Mouse (Mus musculus) adrenal gland, adult 18-20 months (tissue): ENCODE results near the gene Mettl7a2. TPM values are rescaled to one million over a fixed set of nuclear protein-coding genes. Genes with fewer than 3 reads are reported as not detected.
"Not testable (repeated sequence)": the region's sequence is repeated elsewhere in the genome, so short reads cannot be mapped to it uniquely, and the experiment has no call there.

Experiments used
- DNase-seq, 2 experiments: peaks; one replicate each; pipeline ENCODE4 v3.0.0; 2021 to 2022; ENCODE audit warnings: low spot score in 2 of 2
- long read RNA-seq, 2 experiments: library from polyadenylated mRNA; stranded (forward); transcript quantifications; one replicate each; pipeline ENCODE4 v2.0.0; 2021
- total RNA-seq, 2 experiments: library from RNA; stranded (reverse); gene quantifications; 1 replicate in 1 of 2; 2 replicates in 1 of 2; pipeline ENCODE4 v1.2.3; 2021

Gene Mettl7a2
- total RNA-seq = 1 to 10 TPM; 3.2 to 3.4 TPM
- long read RNA-seq, experiment 1 = 0 reads
- long read RNA-seq, experiment 2 = 0 reads

DNA sequence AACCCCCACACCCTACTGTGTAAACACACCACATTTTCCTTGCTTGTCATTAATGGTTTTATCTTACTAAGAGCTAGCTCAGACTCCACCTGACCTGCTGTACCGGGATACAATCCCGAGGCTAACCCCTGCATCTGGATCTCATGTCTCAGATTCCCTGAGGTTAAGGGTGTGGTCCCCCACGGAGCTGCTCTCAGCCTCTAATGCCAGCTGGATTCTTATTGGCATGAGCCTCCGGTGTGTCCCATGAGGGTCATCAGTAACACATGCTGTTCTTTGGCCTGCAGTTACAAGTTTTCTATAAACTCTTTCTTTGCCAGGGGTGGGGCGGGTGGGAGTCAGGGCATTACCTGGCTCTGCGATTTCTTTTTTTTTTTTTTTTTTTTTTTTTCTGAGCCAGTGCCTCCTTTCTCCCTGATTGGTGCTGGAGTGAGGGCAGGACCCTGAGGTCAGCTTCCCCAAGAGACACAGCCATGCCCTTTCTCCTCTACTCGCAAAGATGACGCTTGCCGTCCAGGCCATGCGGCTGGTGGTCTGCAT is at the start of gene Mettl7a2, which contains the start of gene Methig1:
Mettl7a2 (plus strand) TSS at position 490 of the 540 bp plus-strand sequence.
Methig1 (plus strand) TSS at position 439 of the 540 bp plus-strand sequence.
- no peak for DNase-seq

DNA sequence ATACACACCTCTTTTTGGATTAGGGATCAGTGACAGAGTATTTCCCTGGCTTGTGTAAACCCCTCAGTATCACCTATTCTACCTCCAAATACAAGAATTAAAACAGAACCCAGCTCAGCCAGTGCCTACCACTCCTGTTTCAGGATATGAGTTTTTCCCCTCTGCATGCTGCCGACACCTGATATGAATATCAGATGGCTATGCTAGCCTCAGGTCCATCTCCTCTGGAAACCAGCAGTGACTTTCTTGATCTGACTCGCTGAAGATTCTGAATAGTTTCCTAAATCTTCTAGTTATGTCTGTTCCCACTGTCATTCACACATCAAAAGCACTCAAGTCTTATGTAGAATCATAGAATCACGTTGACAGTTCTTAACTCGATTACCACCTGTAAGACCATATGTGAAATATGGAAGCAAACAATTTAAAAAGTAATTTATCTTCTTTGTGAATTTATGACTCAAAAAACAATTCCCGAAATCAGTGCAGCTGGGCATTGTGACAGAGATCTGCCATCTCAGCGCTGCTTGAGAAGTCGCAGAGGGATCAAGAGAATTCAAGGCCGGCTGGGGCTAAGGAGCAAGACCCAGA is 49.5 kb upstream of the Mettl7a2 start:
- DNase-seq = no peak

DNA sequence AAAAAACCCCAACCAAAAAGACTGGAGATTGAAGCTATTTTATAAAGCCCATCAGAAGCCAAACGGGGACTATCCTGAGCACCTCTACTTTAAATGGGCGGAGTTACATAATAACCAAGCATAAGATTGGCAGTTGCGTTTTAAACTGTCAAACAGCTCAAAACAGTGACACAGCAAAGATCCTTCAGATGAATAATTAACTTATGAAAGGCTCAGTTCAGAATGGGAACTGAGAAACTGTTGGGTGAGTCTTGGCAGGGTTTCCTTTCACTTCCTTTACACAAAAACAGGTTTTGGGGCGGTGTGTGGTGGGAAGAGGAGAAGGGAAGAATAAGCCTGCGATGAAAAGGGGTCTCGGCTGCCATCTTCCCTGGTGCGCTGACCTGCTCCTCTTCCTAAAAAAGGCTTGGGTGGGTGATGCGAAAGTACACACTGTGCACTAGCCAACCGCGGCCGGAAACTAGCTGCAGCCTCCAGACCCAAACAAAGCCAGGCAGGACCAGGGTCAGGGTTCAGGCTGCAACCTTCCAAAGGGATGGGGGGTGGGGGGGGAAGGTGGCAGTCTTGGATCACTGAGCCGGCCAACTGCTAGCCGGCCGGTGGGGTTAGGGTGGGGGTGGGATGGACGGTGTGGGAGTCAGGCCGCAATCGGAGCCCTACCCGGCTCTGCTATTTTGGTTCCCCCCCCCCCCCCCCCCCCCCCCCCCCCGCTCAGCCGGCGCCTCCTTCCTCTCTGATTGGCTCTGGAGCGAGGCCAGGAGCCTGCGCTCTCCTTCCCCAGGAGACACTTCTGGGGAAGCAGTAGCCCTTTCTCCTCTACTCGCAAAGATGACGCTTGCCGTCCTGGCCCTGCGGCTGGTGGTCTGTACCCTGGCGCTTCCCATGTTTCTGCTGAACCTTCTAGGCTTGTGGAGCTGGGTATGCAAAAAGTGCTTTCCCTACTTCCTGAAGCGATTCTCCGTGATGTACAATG is 48.7 kb upstream of the Mettl7a2 start, which contains the start of gene Mettl7a1:
Mettl7a1 (plus strand) TSS at position 122 of the 973 bp plus-strand sequence.
- peak; percentile 78 to 81 for DNase-seq

DNA sequence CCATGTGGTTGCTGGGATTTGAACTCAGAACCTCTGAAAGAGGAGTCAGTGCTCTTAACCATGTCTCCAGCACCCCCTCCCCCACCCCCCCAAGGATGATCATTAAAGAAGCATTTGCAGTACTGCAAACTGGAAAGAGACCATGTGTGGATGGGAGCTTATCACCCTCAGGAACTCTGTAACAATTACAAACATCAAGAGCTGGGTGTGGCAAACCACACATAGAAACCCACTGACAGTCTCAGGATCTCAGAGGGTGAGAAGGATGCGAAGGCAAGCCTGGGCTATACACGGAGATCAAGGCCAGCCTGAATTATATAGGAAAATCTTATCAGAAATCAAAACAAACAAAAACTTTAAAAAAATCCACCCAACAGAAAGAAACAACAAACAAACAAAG is 46.8 kb upstream of the Mettl7a2 start:
- no peak for DNase-seq

DNA sequence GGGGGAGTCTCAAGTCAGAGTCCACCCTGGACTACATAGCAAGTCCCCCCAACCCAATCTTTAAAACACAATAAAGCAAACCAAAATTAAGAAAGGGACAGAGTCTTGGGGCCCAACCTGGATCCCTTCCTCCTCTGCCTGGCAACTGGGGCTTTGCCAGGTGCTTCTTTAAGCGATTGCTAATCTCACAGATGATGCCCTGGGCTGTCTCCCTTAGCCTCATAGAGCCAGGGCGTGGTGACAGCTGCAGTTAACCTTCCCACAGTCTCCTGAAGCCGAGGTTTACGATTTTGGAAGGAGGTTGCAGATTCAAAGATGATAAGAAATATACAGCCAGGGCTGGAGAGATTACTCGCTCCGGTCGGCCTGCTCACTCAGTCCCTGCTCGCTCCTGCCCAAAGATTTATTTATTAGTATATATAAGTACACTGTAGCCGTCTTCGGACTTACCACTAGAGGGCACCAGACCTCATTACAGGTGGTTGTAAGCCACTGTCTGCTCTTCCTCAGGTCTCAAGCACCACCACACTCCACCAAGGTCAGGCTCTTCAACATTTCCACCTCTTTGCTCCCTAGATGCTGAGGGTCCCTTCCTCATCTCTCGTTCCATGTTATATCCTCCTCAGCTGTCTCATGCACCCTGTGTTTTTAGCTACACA is 45.4 kb upstream of the Mettl7a2 start:
- not testable (repeated sequence) for DNase-seq

DNA sequence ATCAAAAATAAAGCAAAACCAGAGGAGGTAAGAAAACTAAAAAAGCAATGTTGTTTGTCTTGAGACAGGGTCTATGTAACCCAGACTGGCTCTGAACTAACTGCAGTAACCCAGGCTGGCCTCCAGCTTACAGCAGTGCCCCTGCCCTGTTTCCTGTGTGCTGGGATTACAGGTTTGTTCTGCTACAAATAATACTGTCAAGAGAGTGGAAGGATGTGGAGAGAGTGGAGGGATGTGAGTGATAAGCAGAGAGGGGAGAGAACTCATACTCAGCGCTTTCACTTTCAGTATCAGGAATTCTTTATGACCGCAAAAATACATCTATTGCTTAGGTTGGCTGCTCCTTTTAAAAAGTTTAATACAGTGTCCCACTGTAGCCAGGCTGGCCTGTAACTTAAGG is 40.7 kb upstream of the Mettl7a2 start:
- no peak for DNase-seq

DNA sequence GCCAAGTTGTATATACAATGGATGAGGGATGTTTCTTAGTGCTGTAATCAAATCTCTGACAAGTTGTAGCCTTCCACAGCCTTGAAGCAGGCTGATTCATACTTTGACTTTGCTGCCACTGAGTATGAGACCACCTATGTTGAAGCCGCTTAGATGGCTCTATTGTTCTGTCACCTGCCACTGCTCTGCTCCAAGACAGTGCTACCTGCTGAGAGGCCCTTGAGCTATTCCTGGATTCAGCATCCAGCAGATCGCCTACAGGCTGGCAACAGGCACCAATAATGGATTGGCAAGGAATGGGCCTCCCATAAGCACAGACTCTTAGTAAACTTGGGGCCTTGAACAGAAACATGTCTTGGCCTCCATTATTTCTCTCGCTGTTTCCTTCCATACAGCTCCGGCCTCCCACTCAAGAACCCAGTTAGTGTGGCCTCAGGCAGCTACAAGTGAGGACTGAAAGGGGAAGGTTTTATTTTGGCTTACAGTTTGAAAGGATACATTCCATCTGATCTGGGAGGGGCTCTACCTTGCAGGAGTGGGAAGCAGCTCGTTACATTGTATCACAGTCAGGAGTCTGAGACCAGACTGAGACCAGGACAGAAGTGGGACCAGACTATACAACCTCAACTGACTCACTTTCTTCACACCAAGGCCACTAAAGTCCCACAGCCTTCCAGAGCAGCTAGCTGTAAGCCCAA is 38.4 kb upstream of the Mettl7a2 start:
- DNase-seq = no peak

DNA sequence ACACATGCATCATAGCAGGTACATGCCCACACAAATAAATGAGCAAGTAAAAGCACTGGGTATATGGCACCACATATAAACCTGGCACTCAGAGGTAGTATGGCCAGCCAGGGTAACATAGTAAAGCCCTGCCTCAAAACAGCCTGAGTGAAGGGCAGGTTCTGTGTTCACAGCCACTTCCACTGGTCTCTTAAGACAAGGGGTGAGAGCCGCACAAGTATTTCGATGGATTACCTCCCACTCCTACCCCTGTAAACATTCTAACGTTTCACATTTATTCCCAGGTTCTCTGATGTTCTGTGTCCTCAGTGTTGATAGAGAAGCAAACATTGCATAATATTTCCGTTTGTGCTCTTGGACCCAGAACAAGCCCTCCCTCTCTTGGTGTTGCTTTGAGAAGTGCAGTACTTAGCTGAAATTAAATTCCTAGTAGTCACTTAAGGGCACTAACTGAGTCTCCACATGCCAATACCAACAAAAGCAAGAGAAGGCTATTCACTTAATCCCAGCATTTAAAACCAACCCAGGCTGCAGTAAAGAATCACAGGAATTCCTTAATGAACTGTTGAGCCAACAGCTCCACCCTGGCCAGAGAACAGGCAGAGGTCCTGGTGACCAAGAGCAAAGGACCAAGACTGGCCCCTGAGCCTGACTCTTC is 34.9 kb upstream of the Mettl7a2 start:
- DNase-seq = not testable (repeated sequence)

DNA sequence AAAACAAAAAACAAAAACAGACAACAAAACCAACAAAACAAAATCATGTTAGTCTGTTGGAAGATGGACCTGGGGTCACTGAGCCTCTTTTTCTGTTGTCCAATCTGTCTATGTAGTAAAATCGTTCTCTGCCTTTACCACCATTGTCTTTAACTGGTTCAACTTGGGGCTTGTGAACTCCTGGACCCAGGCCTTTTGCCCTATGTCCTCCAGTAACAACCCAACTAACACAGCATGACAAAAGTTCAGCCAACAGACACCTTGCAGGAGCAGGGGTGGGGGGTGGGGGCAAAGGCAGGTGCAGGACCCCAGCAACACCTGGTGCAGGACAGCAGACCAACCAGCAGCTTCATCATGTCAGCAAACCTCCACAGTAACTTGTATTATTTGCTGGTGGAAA is 33.1 kb upstream of the Mettl7a2 start:
- DNase-seq = no peak

DNA sequence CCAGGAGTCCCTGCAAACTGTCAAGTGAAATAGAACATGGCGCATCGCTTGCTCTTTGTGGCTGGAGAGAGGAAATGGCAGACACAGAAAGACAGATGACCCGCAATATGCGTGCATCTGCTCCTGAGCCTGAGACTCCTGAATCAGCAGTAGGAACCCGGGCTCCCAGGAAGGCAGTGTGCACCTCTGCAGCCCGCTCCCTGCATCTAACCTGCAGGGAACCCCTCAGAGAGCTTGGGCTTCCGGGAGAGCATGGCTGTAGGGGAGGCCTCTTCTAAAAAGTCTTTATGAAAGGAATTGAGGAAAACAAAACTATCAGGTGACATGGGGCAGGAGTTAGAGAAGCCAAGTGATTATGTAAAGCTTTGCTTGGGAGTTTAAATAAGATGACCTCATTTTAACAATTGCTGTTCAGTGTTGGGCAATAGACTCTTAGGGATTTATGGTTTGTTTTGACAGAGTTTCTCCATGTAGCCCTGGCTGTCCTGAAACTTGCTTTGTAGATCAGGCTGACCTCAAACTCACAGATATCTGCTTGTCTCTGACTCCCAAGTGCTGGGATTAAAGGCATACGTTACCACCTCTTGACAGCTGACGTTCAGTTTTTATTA is 32.6 kb upstream of the Mettl7a2 start:
- DNase-seq = no peak

DNA sequence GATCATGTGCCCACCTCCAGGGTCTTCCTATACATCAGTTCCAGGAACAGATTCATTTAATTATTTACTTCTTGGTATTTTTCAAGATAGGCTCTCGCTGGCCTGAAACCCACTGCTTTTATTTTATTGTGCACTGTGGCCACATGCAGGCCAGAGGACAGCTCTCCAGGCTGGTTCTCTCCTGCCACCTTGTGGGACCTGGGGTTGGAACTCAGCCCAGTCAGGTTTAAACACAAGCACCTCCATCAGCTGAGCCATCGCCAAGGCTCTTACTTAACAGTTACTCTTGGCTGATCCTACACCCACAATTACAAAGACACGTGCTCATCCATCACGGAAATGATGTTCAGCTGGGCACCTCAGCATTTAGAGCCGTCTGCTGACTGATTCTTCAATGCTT is 31.9 kb upstream of the Mettl7a2 start:
- peak; percentile 21 to 33 for DNase-seq

DNA sequence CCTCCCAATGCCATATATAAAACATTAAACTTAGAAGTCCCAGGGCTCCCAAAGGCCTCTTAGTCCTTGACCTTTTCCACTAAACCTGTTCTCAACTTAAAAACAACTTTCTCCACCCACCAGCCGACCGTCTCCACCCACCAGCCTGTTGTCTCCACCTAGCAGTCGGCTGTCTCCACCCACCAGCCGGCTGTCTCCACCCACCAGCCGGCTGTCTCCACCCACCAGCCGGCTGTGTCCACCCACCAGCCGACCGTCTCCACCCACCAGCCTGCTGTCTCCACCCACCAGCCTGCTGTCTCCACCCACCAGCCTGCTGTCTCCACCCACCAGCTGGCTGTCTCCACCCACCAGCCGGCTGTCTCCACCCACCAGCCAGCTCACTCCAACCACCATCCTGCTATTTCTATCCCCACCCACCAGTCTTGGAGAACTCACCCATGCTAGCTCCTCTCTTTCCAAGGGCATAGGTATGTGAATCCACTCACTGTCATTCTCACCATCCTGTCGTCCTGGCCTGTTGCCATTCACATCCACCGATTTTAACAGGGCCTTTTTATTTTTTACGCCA is 28.9 kb upstream of the Mettl7a2 start:
- no peak for DNase-seq

DNA sequence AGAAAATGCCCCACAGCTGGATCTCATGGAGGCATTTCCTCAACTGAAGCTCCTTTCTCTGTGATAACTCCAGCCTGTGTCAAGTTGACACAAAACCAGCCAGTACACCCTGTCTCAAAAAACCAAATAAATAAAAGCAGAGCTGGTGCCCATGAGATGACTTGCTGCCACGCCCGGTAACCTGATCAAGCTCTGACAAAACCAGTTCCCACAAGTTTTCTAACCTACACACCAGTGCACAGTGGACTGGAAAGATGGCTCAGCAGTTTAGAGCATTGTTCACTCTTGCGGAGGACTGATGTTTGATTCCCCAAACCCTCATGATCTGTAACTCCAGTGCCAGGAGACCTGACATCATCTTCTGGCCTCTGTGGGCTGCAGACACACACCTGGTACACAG is 27.8 kb upstream of the Mettl7a2 start:
- DNase-seq = no peak

DNA sequence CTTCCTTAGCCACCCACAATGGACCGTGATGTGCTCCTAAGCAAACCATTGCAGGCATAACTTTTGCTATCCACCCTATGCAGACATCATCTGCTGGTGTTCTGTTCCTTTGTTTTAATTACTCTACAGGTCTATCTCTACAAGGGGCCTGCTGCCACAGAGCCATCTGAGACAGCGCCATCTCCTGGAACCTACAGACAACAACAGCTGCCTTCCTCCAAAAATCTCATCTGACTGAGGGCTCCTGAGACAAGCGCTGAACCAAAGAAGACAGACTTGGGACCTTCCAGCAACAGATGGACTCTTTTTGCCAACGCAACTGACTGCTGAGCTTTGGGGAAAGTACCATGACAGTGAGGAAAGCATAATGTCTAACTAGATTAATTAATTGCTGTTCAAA is 24.9 kb upstream of the Mettl7a2 start:
- DNase-seq = not testable (repeated sequence)

DNA sequence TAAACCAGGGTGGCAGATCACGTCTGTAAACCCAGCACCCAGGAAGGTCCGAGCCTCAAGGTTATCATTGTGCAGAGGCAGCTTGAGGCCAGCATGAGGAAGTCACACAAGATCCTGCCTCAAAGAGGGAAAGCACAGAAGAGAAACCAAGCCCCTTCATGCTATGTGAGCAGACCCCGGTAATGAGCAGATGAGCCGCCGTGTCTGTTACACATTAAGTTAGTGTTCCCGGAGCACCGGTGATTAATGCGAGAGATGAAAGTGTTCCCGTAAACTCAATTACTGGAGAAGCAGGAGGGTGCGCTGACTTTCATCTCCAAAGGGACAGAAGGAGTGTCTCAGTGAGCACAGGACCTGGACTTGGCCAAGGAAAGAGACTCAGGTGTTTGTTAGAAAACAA is 23.7 kb upstream of the Mettl7a2 start:
- DNase-seq = not testable (repeated sequence)

DNA sequence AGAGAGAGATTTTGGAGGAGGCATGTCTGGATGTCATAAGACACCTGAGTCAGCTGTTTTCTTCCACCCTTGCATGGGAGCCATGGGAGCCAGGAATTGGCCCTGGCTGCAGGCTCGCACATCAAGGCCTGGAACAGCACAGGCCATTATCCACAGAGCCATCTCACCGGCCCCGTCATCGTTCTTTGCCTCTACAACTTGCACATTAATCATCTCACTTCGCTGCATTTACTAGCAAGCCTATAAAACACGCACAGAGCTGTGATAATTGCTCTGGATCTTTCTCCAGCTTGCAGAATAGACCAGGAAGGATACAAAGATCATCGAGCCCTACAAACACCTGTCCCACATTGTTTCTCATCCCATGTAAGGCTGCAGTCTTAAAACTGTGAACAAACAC is 22.3 kb upstream of the Mettl7a2 start:
- no peak for DNase-seq

DNA sequence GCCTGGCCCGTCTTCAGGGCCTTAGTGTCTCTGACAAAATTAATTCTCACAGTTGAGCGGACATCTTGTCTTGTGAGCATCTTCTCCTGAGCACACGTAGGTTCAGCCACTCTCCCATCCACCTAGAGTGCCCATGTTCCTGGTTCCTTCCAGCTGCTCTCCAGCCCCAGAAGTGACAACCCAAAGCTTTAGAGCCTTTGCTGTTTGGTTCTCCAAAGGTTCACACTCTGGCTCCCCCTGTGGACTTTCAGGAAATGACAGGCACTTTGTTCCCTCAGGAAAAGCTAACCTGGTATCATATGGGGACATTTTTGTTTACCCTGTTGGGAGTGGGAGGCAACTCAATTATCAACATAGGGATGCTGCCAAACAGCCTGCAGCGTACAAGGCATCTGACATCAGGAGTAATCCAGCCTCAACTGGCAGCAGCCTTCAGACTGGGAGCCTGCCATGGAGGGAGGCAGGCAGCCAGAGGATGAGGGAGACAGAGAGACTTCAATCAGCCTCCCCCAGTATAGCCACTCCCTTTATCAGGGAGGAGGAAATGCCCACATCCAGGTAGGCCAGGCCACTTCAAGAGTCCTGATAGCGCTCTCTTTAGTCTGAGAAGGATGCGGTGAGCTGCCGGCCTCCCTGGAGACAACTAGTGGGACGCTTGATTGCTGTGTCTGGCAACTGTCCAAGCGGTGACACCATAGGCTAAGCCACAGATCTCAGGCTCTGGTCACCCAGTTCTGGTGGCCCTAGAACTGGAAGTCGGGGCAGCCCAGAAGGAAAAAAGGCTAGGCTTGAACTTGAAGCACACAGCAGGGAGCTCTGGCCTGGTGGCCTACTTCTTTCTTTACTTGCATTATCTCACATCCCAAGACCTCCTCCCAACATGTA is 20.7 kb upstream of the Mettl7a2 start:
- DNase-seq = not testable (repeated sequence)

DNA sequence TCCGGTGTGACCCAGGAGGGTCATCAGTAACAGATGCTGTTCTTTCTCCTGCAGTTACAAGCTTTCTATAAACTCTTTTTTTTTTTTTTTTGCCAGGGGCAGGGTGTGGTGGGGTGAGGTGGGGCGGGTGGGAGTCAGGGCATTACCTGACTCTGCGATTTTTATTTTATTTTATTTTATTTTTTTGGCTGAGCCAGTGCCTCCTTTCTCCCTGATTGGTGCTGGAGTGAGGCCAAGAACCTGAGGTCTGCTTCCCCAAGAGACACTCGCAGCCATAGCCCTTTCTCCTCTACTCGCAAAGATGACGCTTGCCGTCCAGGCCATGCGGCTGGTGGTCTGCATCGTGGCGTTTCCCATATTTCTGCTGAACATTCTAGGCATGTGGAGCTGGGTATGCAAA is 18.4 kb upstream of the Mettl7a2 start, which contains the start of gene Mettl7a3:
Mettl7a3 (plus strand) TSS at position 301 of the 400 bp plus-strand sequence.
- no peak for DNase-seq
